Mouse (Mus musculus): ENCODE data around the gene Pcyt1b. TPM values are rescaled to one million over a fixed set of nuclear protein-coding genes. Genes with fewer than 3 reads are reported as not detected.

The Pcyt1b gene
- total RNA-seq (2014; rRNA removed) (15.3 and 17.3 TPM in 2 replicates), polyA plus RNA-seq (2015; fragmentation: Nextera tagmentation; extraction: Ambion mirVana) (14.5 and 14.8 TPM in 2 replicates)

DNA sequence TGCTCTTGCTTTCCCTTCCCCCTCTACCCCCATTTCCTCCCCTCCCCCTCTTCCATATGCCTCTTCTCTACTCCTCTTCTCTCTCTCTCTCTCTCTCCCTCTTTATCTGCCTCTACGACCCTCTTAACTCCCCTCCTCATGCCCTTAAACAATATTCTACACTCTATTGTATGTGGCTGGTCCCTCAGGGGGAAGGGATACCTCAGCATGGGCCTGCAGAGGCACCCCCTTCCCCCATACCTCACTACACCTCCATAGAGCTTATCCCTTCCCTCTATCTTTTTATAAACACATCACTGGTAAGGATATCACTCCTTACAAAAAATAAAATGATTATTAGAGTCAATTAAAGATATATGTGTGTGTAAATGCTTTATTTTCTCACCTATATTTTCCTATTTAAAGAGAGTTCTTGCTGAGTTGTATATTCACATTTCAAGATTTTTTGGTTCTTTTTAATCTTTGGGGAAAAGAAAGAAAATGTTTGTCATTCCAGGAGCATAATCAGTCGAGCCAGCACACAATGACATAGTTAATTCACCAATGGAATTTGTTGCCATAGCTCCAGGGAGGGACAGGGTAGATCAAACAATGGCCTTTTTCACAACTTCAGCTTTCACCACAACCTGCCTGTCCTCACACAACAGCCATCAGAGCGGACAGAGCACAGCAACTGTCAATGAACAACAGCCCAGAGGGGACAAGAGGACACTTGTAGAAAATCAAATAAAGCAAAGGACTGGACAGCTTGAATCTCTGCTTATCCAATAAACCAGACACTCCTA lies at the start of gene Pcyt1b:
Gene Pcyt1b, plus strand, starts transcription at position 646 of the 785 bp plus-strand sequence.
- Histone ChIP-seq H3K9ac (replicated peaks; ENCODE audit: low read length) (no peak within 1 kb of the TSS), H3K4me2 (ENCODE audit: low read depth, low read length) (no peak within 1 kb of the TSS), H3K27me3 (ENCODE audit: insufficient read depth, low read length) (no peaks in the 10 kb centered on the region), H3K9me3 (ENCODE audit: low read length) (no peaks in the 10 kb centered on the region), H3K36me3 (ENCODE audit: insufficient read depth, low read length) (no peaks in the 10 kb centered on the region), H3K4me1 (ENCODE audit: insufficient read depth, low read length) (no peaks in the 10 kb centered on the region), H3K4me3 (ENCODE audit: low read length) (no peak within 1 kb of the TSS), H3K27ac (no peak within 1 kb of the TSS)
- ATAC-seq (0 out of 2 replicates have a peak, but pooled peaks have one; percentile 29), DNase-seq (ENCODE audit: low spot score) (no peak)
- 27% methylated on average over 3 of the region's 3 CpGs for WGBS
- no peak for TF ChIP-seq CTCF (IDR thresholded peaks at IDR 0.05; ENCODE audit: low read depth)

DNA sequence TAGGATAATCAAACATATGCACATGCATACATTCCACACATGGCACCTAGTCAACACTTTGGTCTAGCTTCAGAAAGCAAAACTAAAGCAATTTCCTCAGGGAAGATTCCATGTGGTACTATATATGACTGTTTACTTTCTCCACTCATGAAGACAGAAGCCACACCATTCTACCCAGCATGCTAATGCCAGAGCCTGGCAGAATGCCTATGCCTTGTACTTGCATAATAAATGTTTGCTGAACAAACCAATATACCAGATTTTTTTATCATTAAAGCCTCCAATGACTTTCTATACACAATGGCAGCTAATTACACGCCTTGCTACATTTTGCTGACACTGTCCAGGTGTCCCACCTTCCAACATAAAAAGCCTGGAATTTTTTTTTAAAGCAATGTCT lies 24.4 kb upstream of the Pcyt1b start:
- Histone ChIP-seq H3K4me2 (ENCODE audit: low read depth, low read length) (no peak overlapping the region), H3K4me3 (ENCODE audit: low read length) (no peak overlapping the region), H3K36me3 (ENCODE audit: insufficient read depth, low read length) (no peaks in the 10 kb centered on the region), H3K9me3 (ENCODE audit: low read length) (no peaks in the 10 kb centered on the region), H3K4me1 (ENCODE audit: insufficient read depth, low read length) (no peaks in the 10 kb centered on the region), H3K27ac (no peak overlapping the region), H3K9ac (replicated peaks; ENCODE audit: low read length) (no peak overlapping the region), H3K27me3 (ENCODE audit: insufficient read depth, low read length) (no peaks in the 10 kb centered on the region)
- TF ChIP-seq CTCF (IDR thresholded peaks at IDR 0.05; ENCODE audit: low read depth), result no peak
- ATAC-seq (no peak), DNase-seq (ENCODE audit: low spot score) (no peak)
- WGBS, result 51% methylated on average over 1 of the region's 1 CpGs

- no peak for TF ChIP-seq CTCF (IDR thresholded peaks at IDR 0.05; ENCODE audit: low read depth)
- peak within 1 kb of the TSS; percentile 64 for H3K4me2 ChIP-seq (ENCODE audit: low read depth, low read length)
- no peaks in the 10 kb centered on the region for H3K27me3 ChIP-seq (ENCODE audit: insufficient read depth, low read length)
- peak within 1 kb of the TSS; percentile 37; the same call in 1 of the 2 replicates for H3K9ac ChIP-seq (replicated peaks; ENCODE audit: low read length)
- peak within 1 kb of the TSS; percentile 54 for H3K4me3 ChIP-seq (ENCODE audit: low read length)
- H3K27ac ChIP-seq, result no peak within 1 kb of the TSS; the same call in 1 of the 2 replicates
- DNase-seq (ENCODE audit: low spot score) (peak; percentile 90), ATAC-seq (peak; percentile 99)
- WGBS, result 28% methylated on average over 53 of the region's 53 CpGs
- H3K9me3 ChIP-seq (ENCODE audit: low read length), result no peaks in the 10 kb centered on the region
- no peaks in the 10 kb centered on the region for H3K4me1 ChIP-seq (ENCODE audit: insufficient read depth, low read length)
- no peaks in the 10 kb centered on the region for H3K36me3 ChIP-seq (ENCODE audit: insufficient read depth, low read length)
Observed at GRCm38 (mm10) chrX:93631657-93632449, 22.8 kb upstream of the Pcyt1b start, which contains the start of gene Pola1. Pola1 (minus strand) TSS chrX:93632155.

DNA sequence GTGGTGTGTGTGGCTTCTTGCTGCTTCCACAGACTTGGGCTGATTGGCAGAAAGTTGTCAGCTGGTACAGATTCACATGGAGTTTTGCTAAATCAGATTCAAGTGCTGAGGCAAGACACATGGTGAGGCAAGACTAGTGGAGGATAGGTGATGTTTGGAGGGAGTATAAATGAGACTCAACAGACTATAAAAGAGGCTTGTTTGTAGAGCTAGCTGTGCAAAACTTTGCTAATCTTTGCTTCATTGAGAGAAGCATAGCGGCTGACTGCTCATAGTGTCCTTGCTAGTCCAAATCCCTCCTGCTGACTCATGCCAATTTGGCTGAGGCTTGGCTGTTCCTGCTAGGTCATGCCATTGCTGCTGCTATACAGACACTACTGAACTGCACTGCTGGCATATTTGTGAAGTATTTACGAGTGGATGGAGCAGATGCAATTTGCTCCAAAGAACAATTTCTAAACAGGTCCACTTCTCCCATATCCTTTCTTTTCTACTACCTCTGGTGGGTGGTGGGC lies 19.7 kb upstream of the Pcyt1b start:
- Histone ChIP-seq H3K27ac (no peak overlapping the region), H3K4me2 (ENCODE audit: low read depth, low read length) (no peak overlapping the region), H3K36me3 (ENCODE audit: insufficient read depth, low read length) (no peaks in the 10 kb centered on the region), H3K9me3 (ENCODE audit: low read length) (no peaks in the 10 kb centered on the region), H3K4me1 (ENCODE audit: insufficient read depth, low read length) (no peaks in the 10 kb centered on the region), H3K27me3 (ENCODE audit: insufficient read depth, low read length) (no peaks in the 10 kb centered on the region), H3K4me3 (ENCODE audit: low read length) (no peak overlapping the region), H3K9ac (replicated peaks; ENCODE audit: low read length) (no peak overlapping the region)
- no peak for ATAC-seq
- 74% methylated on average over 2 of the region's 2 CpGs for WGBS
- no peak for DNase-seq (ENCODE audit: low spot score)
- no peak for TF ChIP-seq CTCF (IDR thresholded peaks at IDR 0.05; ENCODE audit: low read depth)

- no peak overlapping the region for H3K4me2 ChIP-seq (ENCODE audit: low read depth, low read length)
- H3K36me3 ChIP-seq (ENCODE audit: insufficient read depth, low read length), result no peaks in the 10 kb centered on the region
- no peaks in the 10 kb centered on the region for H3K4me1 ChIP-seq (ENCODE audit: insufficient read depth, low read length)
- DNase-seq (ENCODE audit: low spot score), result no peak
- WGBS, result 83% methylated on average over 3 of the region's 3 CpGs
- H3K27me3 ChIP-seq (ENCODE audit: insufficient read depth, low read length), result no peaks in the 10 kb centered on the region
- H3K9ac ChIP-seq (replicated peaks; ENCODE audit: low read length), result no peak overlapping the region
- TF ChIP-seq CTCF (IDR thresholded peaks at IDR 0.05; ENCODE audit: low read depth), result no peak
- no peaks in the 10 kb centered on the region for H3K9me3 ChIP-seq (ENCODE audit: low read length)
- no peak overlapping the region for H3K4me3 ChIP-seq (ENCODE audit: low read length)
- no peak for ATAC-seq
- no peak overlapping the region for H3K27ac ChIP-seq
Observed at GRCm38 (mm10) chrX:93643600-93643999, 11.1 kb upstream of the Pcyt1b start.

DNA sequence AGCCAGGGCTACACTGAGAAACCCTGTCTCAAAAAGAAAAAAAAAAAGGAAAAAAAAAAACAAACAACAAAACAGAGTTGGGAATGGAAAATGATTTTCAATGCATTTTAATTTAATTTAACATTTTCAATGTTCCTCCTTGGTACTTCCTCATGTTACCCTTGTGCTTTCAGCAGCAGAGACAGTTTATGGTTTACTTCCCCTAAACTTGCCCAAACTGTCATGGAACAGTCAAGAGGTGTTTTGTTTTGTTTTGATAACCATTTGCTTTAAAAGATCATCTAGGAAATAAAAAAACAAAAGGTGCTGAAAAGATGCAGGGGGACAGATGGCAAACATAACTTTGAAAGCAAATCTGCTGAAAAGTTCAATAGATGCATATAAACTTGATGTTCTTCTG lies 10.6 kb upstream of the Pcyt1b start:
- H3K4me3 ChIP-seq (ENCODE audit: low read length), result no peak overlapping the region
- H3K4me2 ChIP-seq (ENCODE audit: low read depth, low read length), result no peak overlapping the region
- H3K9me3 ChIP-seq (ENCODE audit: low read length), result no peaks in the 10 kb centered on the region
- no peaks in the 10 kb centered on the region for H3K4me1 ChIP-seq (ENCODE audit: insufficient read depth, low read length)
- H3K27me3 ChIP-seq (ENCODE audit: insufficient read depth, low read length), result no peaks in the 10 kb centered on the region
- ATAC-seq (no peak), DNase-seq (ENCODE audit: low spot score) (no peak)
- H3K36me3 ChIP-seq (ENCODE audit: insufficient read depth, low read length), result no peaks in the 10 kb centered on the region
- H3K9ac ChIP-seq (replicated peaks; ENCODE audit: low read length), result no peak overlapping the region
- no peak for TF ChIP-seq CTCF (IDR thresholded peaks at IDR 0.05; ENCODE audit: low read depth)
- H3K27ac ChIP-seq, result no peak overlapping the region
